Mouse (Mus musculus) heart, postnatal 0 days (tissue): Measurements from ENCODE around the gene Cdk7.

ENCODE experiments used
- CTCF ChIP-seq: IDR thresholded peaks from 2 replicates; pipeline ENCODE4 v1.5.1; 2016; ENCODE audit warnings: antibody characterized with exemption, control low read depth, low read depth
- EP300 ChIP-seq: IDR thresholded peaks from 2 replicates; pipeline ENCODE4 v1.6.1; 2016; ENCODE audit warnings: antibody characterized with exemption, low read depth

DNA sequence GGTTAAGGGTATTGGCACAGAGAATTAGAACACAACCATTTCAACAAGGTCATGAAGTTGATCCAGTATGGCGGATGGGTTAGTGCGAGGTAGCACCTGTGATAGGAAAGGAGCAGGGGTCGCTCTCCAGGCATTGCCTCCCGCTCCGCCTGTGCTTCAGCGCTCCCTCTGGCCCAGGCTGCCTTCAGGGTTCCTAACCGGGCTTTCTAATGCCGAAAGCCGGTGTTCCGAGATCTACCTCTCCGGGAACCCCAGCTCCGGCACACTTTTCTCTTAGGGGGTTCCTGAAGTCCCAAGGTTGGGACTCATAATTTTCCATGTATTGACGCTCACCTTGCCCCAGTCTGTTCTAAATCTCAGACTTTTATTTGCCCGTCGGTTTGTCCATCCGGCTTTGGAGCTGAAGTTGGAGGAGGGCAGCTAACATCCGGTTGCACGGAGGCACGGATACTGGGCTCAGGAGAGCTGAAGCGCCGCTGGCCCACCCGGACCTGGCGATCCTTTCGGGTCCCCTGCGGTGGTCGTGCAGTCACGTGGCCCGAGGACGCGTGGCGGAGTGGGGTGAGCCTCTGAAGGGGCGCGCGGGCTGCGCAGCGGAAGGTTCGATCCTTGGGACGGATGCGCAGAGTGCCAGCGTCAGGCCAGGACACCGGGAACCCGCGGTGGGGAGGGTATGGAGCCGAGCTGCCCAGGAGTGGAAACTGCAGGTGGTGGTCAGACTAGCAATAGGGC is 61.3 kb downstream of the Cdk7 start, which contains the start of gene Ccdc125:
- TF ChIP-seq CTCF (no peak), EP300 (no peak)
